Mouse (Mus musculus) brain, embryonic 14.5 days (tissue): Measurements from ENCODE around the gene Coq4.

Source experiments
- CTCF ChIP-seq: fragments of 200-500 bp; IDR thresholded peaks from 2 replicates; pipeline ENCODE4 v1.5.1; 2012; ENCODE audit warnings: inconsistent platforms, mild to moderate bottlenecking, moderate library complexity, borderline replicate concordance; ENCODE audit not compliant: insufficient read depth, insufficient read length; ENCODE audit errors: extremely low read depth
- POLR2A ChIP-seq: fragments of 200-500 bp; IDR thresholded peaks from 2 replicates; pipeline ENCODE4 v1.6.1; 2012; ENCODE audit warnings: mild to moderate bottlenecking, inconsistent platforms, borderline replicate concordance; ENCODE audit not compliant: poor library complexity, insufficient read depth, insufficient read length, severe bottlenecking; ENCODE audit errors: extremely low read depth

DNA sequence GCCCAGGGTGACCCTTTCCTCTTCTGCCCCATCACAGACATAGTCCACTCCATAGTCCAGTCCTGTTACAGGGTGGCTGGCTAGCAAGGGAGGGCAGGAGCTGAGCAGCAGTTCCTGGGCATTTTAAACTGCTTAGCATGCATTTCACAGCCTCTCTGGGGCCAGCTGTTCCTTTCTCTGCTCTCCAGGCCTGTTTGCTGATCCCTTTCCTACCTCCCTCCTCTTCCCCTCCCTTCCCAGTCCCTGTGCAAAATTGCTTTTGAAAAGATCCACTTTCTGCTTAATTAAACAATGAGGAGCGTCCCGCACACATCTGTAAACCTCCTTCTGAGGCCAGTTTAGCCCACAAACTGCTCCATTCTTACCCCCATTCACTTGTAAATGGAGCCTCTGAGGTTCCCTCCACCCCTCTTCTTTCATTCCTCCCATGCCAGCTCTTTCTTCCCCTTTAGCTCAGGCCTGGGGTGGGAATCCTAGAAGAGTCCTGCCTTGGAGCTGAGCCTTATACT, 48.2 kb downstream of the Coq4 start:
- TF ChIP-seq POLR2A (no peak), CTCF (no peak)
